Mouse (Mus musculus) kidney, postnatal 0 days (tissue): ENCODE data around the gene Trappc12. TPM values are rescaled to one million over a fixed set of nuclear protein-coding genes. Genes with fewer than 3 reads are reported as not detected.

Source experiments
- ATAC-seq: fragments of 200-750 bp; cut with Nextera tagmentation; replicated peaks from 2 replicates; pipeline ENCODE4 v1.8.0; 2017; ENCODE audit warnings: low read depth, moderate number of reproducible peaks, moderate TSS enrichment, moderate library complexity; ENCODE audit not compliant: low FRiP score
- DNase-seq: peaks from one replicate; pipeline ENCODE4 v3.0.0-alpha.2; 2016; ENCODE audit warnings: low spot score
- H3K27ac ChIP-seq: fragments of 300-500 bp; sonication (generic); 2 replicates; pipeline ENCODE4 v1.5.1; 2014; ENCODE audit warnings: mild to moderate bottlenecking
- H3K27me3 ChIP-seq: fragments of 300-500 bp; sonication (generic); 2 replicates; pipeline ENCODE4 v1.6.1; 2014; ENCODE audit warnings: low read length, mixed read lengths; ENCODE audit not compliant: insufficient read depth
- H3K36me3 ChIP-seq: fragments of 300-500 bp; sonication (generic); 2 replicates; pipeline ENCODE4 v1.6.1; 2014; ENCODE audit warnings: low read length, mixed read lengths; ENCODE audit not compliant: insufficient read depth
- H3K4me1 ChIP-seq: fragments of 300-500 bp; sonication (generic); replicated peaks from 2 replicates; pipeline ENCODE4 v1.6.1; 2014; ENCODE audit warnings: antibody characterized with exemption, low read length, mixed read lengths; ENCODE audit not compliant: insufficient read depth
- H3K4me2 ChIP-seq: fragments of 300-500 bp; sonication (generic); 2 replicates; pipeline ENCODE4 v1.6.1; 2014; ENCODE audit warnings: mild to moderate bottlenecking, low read length, moderate library complexity, mixed read lengths
- H3K4me3 ChIP-seq: fragments of 300-500 bp; sonication (generic); replicated peaks from 2 replicates; pipeline ENCODE4 v1.5.1; 2014; ENCODE audit warnings: low read depth, low read length
- H3K9ac ChIP-seq: fragments of 300-500 bp; sonication (generic); 2 replicates; pipeline ENCODE4 v1.6.1; 2014; ENCODE audit warnings: low read depth, low read length
- H3K9me3 ChIP-seq: fragments of 300-500 bp; sonication (generic); replicated peaks from 2 replicates; pipeline ENCODE4 v1.6.1; 2016; ENCODE audit warnings: low read length, inconsistent platforms, mixed read lengths
- CTCF ChIP-seq: IDR thresholded peaks from 2 replicates; pipeline ENCODE4 v1.5.1; 2016; ENCODE audit warnings: antibody characterized with exemption, low read depth, mild to moderate bottlenecking, moderate library complexity
- WGBS: fragments of 180-500 bp; shearing (Covaris S2); extraction: QIAGEN DNeasy Blood & Tissue Kit; methylation state at CpG from one replicate; pipeline ENCODE4 v1.1.7; 2014; 5-methylcytosine and 5-hydroxymethylcytosine counted together
- polyA plus RNA-seq: library from polyadenylated mRNA; unstranded; fragments of >200 nt; fragmentation: Nextera tagmentation; extraction: Ambion mirVana; gene quantifications from 2 replicates; pipeline ENCODE4 v1.2.1, GENCODE M21; 2015

Trappc12 gene
- polyA plus RNA-seq, 1 experiment from 2014 or later, result 29.5 TPM

- 83% methylated on average over 6 of the region's 6 CpGs for WGBS
- peaks cover 11% of the 10 kb centered on the region; the same call in 1 of the 2 replicates for H3K4me1 ChIP-seq
- H3K9me3 ChIP-seq, result no peaks in the 10 kb centered on the region
- no peak for DNase-seq
- no peak overlapping the region for H3K27ac ChIP-seq
- no peak for ATAC-seq
- no peaks in the 10 kb centered on the region for H3K27me3 ChIP-seq
- no peak overlapping the region for H3K4me2 ChIP-seq
- H3K4me3 ChIP-seq, result no peak overlapping the region
- H3K9ac ChIP-seq, result no peak overlapping the region
- H3K36me3 ChIP-seq, result peaks cover 6% of the 10 kb centered on the region; the same call in 1 of the 2 replicates
- TF ChIP-seq CTCF, result no peak
These were observed 45.1 kb downstream of the Trappc12 start for GRCm38 (mm10) chr12:28705204-28705603.

- 10% methylated on average over 12 of the region's 12 CpGs for WGBS
- no peak overlapping the region for H3K4me3 ChIP-seq
- H3K9ac ChIP-seq, result no peak overlapping the region
- H3K36me3 ChIP-seq, result no peaks in the 10 kb centered on the region
- H3K27ac ChIP-seq, result no peak overlapping the region
- ATAC-seq (0 out of 2 replicates have a peak, but pooled peaks have one; percentile 15), DNase-seq (peak; percentile 64)
- H3K4me1 ChIP-seq, result peaks cover 11% of the 10 kb centered on the region; the same call in 1 of the 2 replicates
- no peaks in the 10 kb centered on the region for H3K9me3 ChIP-seq
- H3K27me3 ChIP-seq, result no peaks in the 10 kb centered on the region
- peak; percentile 50 for TF ChIP-seq CTCF
- no peak overlapping the region for H3K4me2 ChIP-seq
These were observed 45.9 kb downstream of the Trappc12 start for GRCm38 (mm10) chr12:28704381-28704780.

GRCm38 (mm10) chr12:28701302-28701701 lies 49.0 kb downstream of the Trappc12 start:
- ATAC-seq, result no peak
- H3K27ac ChIP-seq, result no peak overlapping the region
- H3K9me3 ChIP-seq, result no peaks in the 10 kb centered on the region
- H3K27me3 ChIP-seq, result no peaks in the 10 kb centered on the region
- H3K4me1 ChIP-seq, result peaks cover 11% of the 10 kb centered on the region; the same call in 1 of the 2 replicates
- H3K4me2 ChIP-seq, result no peak overlapping the region
- TF ChIP-seq CTCF, result no peak
- no peak overlapping the region for H3K9ac ChIP-seq
- peaks cover 5% of the 10 kb centered on the region; the same call in 1 of the 2 replicates for H3K36me3 ChIP-seq
- WGBS, result 79% methylated on average over 11 of the region's 11 CpGs
- H3K4me3 ChIP-seq, result no peak overlapping the region
- DNase-seq, result no peak

GRCm38 (mm10) chr12:28700561-28701025 lies 49.7 kb downstream of the Trappc12 start:
- no peak overlapping the region for H3K4me2 ChIP-seq
- 65% methylated on average over 19 of the region's 19 CpGs for WGBS
- H3K4me1 ChIP-seq, result peaks cover 11% of the 10 kb centered on the region; the same call in 1 of the 2 replicates
- H3K9ac ChIP-seq, result no peak overlapping the region
- H3K27me3 ChIP-seq, result no peaks in the 10 kb centered on the region
- no peak overlapping the region for H3K4me3 ChIP-seq
- peaks cover 12% of the 10 kb centered on the region; the same call in 1 of the 2 replicates for H3K36me3 ChIP-seq
- no peak for TF ChIP-seq CTCF
- no peak for DNase-seq
- H3K27ac ChIP-seq, result no peak overlapping the region
- no peak for ATAC-seq
- H3K9me3 ChIP-seq, result no peaks in the 10 kb centered on the region

GRCm38 (mm10) chr12:28700101-28700511 lies 50.2 kb downstream of the Trappc12 start:
- ATAC-seq, result no peak
- WGBS, result 34% methylated on average over 3 of the region's 3 CpGs
- Histone ChIP-seq H3K9me3 (no peaks in the 10 kb centered on the region), H3K4me3 (no peak overlapping the region), H3K36me3 (peaks cover 15% of the 10 kb centered on the region; the same call in 1 of the 2 replicates), H3K9ac (0 out of 2 replicates have a peak overlapping the region, but pooled peaks have one; percentile 14), H3K27me3 (no peaks in the 10 kb centered on the region), H3K27ac (no peak overlapping the region), H3K4me2 (no peak overlapping the region), H3K4me1 (peaks cover 9% of the 10 kb centered on the region; the same call in 1 of the 2 replicates)
- TF ChIP-seq CTCF, result no peak
- DNase-seq, result no peak

GRCm38 (mm10) chr12:28699656-28700055 lies 50.6 kb downstream of the Trappc12 start:
- Histone ChIP-seq H3K27ac (no peak overlapping the region), H3K36me3 (peaks cover 15% of the 10 kb centered on the region; the same call in 1 of the 2 replicates), H3K4me3 (no peak overlapping the region), H3K4me1 (peaks cover 4% of the 10 kb centered on the region; the same call in 1 of the 2 replicates), H3K4me2 (no peak overlapping the region), H3K9me3 (no peaks in the 10 kb centered on the region), H3K27me3 (no peaks in the 10 kb centered on the region), H3K9ac (no peak overlapping the region)
- ATAC-seq (no peak), DNase-seq (peak; percentile 81)
- whole genome bisulfite sequencing, result 5% methylated on average over 6 of the region's 6 CpGs
- TF ChIP-seq CTCF, result peak; percentile 96
